Mouse (Mus musculus) erythroblast, embryonic 14.5 days (primary cell): ENCODE data around the gene Ttc30b.

Experiments used
- GATA1 ChIP-seq: IDR thresholded peaks from 2 replicates; pipeline ENCODE4 v1.6.1; 2012; ENCODE audit warnings: low read length, inconsistent platforms, mixed read lengths
- TAL1 ChIP-seq: IDR thresholded peaks from 3 replicates; pipeline ENCODE4 v1.6.1; 2012; ENCODE audit warnings: low read length, inconsistent platforms, mixed read lengths

GRCm38 (mm10) chr2:75964051-75964450 lies 25.7 kb upstream of the Ttc30b start:
- TF ChIP-seq GATA1 = no peak
- no peak for TF ChIP-seq TAL1
